Mouse (Mus musculus): ENCODE results near the gene Sord.
A peak's percentile ranks its signal among the peaks of the same experiment; 100 is the strongest.

DNA sequence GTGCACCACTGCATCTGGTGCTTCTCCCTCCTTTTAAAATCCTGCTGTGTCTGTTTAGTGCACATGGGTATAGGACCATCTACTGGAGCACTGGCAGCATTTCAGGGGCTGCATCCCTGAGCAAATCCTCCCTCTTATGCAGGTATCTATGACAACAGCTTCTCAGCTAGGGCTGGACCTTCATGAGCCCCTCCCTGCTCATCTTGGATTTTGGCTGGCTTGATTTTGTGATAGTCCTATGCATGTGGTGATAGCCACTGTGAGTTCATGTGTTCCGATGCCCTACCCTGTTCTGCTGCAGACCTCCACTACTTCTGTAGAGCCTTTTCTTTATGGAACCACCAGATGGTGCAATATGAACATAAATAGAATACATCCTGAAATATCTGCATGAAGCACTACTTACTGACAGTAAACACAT lies 40.0 kb upstream of the Sord start:
- TF ChIP-seq CTCF (IDR thresholded peaks at IDR 0.05; ENCODE audit: insufficient read depth, low read length) = peak; percentile 37; the same call in 1 of the 2 replicates
- TF ChIP-seq POLR2A (IDR thresholded peaks at IDR 0.05; ENCODE audit: borderline replicate concordance, extremely low read depth, low read depth, low read length) = no peak
